Mouse (Mus musculus): ENCODE measurements around the gene AW011738.

- no peak for TF ChIP-seq POU5F1 (IDR thresholded peaks at IDR 0.05; ENCODE audit: borderline replicate concordance, low read length)
- TF ChIP-seq CTCF (conservative IDR thresholded peaks at IDR 0.05; ENCODE audit: low read length), result no peak
Measured at GRCm38 (mm10) chr4:156234021-156234501, 31.0 kb downstream of the AW011738 start.

Data from E14TG2a.4 (cell line).